Mouse (Mus musculus) forebrain, embryonic 13.5 days (tissue): ENCODE measurements at regions not wholly inside any gene's neighbourhood (a gene's known extent, or its start where the extent isn't known, plus 50 kb on each side); places are given as distances from the start of the nearest gene placed in this dataset.

Experiments
- ATAC-seq: fragments of 200-750 bp; cut with Nextera tagmentation; 2 replicates; pipeline ENCODE4 v1.8.0; 2017
- H3K27ac ChIP-seq: fragments of 300-500 bp; sonication (generic); 2 replicates; pipeline ENCODE4 v1.5.1; 2015; ENCODE audit warnings: inconsistent platforms, mild to moderate bottlenecking, moderate library complexity
- H3K27me3 ChIP-seq: fragments of 300-500 bp; sonication (generic); 2 replicates; pipeline ENCODE4 v1.6.1; 2015; ENCODE audit warnings: mild to moderate bottlenecking, inconsistent platforms
- H3K36me3 ChIP-seq: fragments of 300-500 bp; sonication (generic); 2 replicates; pipeline ENCODE4 v1.6.1; 2015; ENCODE audit warnings: mild to moderate bottlenecking, inconsistent platforms; ENCODE audit not compliant: poor library complexity, severe bottlenecking
- H3K4me1 ChIP-seq: fragments of 300-500 bp; sonication (generic); 2 replicates; pipeline ENCODE4 v1.6.1; 2015; ENCODE audit warnings: inconsistent platforms
- H3K4me2 ChIP-seq: fragments of 300-500 bp; sonication (generic); 2 replicates; pipeline ENCODE4 v1.6.1; 2015; ENCODE audit warnings: inconsistent platforms, mild to moderate bottlenecking, moderate library complexity
- H3K4me3 ChIP-seq: fragments of 300-500 bp; sonication (generic); 2 replicates; pipeline ENCODE4 v1.5.1; 2015; ENCODE audit warnings: mild to moderate bottlenecking, inconsistent platforms
- H3K9ac ChIP-seq: fragments of 300-500 bp; sonication (generic); 2 replicates; pipeline ENCODE4 v1.6.1; 2015; ENCODE audit warnings: mild to moderate bottlenecking, inconsistent platforms
- H3K9me3 ChIP-seq: fragments of 300-500 bp; sonication (generic); replicated peaks from 2 replicates; pipeline ENCODE4 v1.6.1; 2016; ENCODE audit warnings: inconsistent platforms
- WGBS: fragments of 180-500 bp; shearing (Covaris S2); methylation state at CpG from one replicate; pipeline ENCODE4 v1.1.7; 2015; 5-methylcytosine and 5-hydroxymethylcytosine counted together

DNA sequence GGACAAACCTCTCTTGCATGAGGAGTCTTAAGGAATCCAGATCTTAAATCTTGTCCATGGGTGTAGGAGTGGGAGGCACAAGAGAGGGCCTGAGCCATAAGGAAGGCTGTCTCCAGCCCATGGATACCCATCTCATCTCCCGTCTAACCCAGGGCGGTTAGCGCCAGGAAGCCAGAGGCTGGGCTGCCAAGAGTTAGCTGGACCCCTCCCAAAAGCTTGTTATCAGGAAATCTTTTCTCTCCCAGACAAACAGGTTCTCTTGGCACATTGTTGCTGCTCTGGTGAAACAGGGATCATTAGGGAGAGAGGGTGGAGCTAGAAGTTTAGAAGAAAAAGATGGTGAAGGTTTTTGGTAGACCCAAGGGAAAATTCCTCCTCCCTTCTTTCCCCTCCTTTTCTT lies 87.0 kb upstream of the Atp6ap2 start:
- Histone ChIP-seq H3K36me3 (no peaks in the 10 kb centered on the region), H3K27me3 (no peaks in the 10 kb centered on the region), H3K4me1 (no peaks in the 10 kb centered on the region), H3K4me2 (no peak overlapping the region), H3K9me3 (no peaks in the 10 kb centered on the region), H3K9ac (no peak overlapping the region), H3K27ac (no peak overlapping the region), H3K4me3 (no peak overlapping the region)
- ATAC-seq: no peak
- WGBS: 77% methylated on average over 3 of the region's 3 CpGs

DNA sequence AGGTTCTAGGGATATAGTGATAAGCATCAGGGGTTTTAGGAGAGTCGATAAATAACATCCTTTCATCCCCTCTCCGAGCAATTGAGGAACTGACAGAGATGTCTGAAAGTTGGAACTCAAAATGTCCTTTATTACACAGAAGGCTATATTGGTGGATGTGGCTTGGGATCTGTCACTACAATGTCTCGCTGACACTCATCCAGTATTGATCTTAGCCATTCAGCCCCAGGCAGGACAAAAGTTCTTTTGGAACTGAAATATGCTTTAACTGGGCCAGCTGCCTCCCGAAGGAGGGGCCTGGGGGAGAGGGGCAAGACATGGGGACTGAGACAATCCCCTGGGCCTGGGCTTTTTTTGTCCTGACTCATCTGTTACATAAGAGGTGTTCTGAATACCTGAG lies 85.2 kb upstream of the Atp6ap2 start:
- Histone ChIP-seq H3K27me3 (no peaks in the 10 kb centered on the region), H3K4me1 (no peaks in the 10 kb centered on the region), H3K36me3 (no peaks in the 10 kb centered on the region), H3K9me3 (no peaks in the 10 kb centered on the region), H3K9ac (no peak overlapping the region), H3K4me2 (no peak overlapping the region), H3K27ac (no peak overlapping the region), H3K4me3 (no peak overlapping the region)
- no peak for ATAC-seq
- 70% methylated on average over 4 of the region's 4 CpGs for WGBS

DNA sequence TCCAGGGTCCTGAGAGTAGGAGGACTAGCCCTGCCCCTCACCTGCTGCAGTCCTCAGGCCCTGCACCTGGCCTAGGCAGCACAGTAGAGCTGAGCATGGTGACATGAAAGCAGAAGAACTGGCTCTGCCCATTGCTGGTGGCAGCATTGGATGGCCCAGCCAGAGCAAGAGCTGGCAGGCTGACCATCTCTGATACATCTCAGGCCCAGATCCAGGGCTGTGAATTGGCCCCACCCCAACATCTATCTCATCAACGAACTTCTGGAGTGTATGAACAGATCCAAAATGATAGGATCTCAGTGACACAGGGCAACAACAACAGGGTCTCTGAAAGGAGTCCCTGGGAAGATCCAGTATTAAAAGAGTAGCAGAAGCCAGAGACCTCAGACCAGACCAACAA lies 84.0 kb upstream of the Atp6ap2 start:
- no peaks in the 10 kb centered on the region for H3K27me3 ChIP-seq
- H3K36me3 ChIP-seq: no peaks in the 10 kb centered on the region
- no peaks in the 10 kb centered on the region for H3K4me1 ChIP-seq
- H3K4me3 ChIP-seq: no peak overlapping the region
- no peak overlapping the region for H3K4me2 ChIP-seq
- 68% methylated on average over 1 of the region's 1 CpGs for WGBS
- H3K9me3 ChIP-seq: no peaks in the 10 kb centered on the region
- no peak for ATAC-seq
- H3K27ac ChIP-seq: no peak overlapping the region
- no peak overlapping the region for H3K9ac ChIP-seq

DNA sequence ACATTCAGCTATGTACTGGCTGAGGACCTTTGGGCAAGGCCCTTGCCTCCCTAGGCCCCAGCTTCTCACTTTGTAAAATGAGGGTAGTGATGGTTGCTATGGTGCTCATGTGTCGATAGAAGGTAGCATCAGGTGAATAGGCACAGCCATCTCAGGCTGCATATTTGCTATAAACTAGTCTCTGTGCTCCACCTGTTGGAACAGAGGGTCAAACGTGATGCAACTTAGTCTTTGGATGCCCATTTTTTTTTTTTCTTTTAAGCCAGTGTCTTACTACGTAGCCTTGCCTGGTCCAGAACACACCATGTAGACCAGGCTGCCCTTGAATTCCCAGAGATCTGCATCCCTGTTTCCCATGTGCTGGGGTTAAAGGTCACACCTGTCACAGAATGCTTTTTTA lies 76.5 kb upstream of the Atp6ap2 start:
- Histone ChIP-seq H3K36me3 (no peaks in the 10 kb centered on the region), H3K4me1 (no peaks in the 10 kb centered on the region), H3K27ac (no peak overlapping the region), H3K9me3 (no peaks in the 10 kb centered on the region), H3K4me3 (no peak overlapping the region), H3K27me3 (no peaks in the 10 kb centered on the region), H3K9ac (no peak overlapping the region), H3K4me2 (no peak overlapping the region)
- ATAC-seq: no peak
- WGBS: 67% methylated on average over 3 of the region's 3 CpGs

DNA sequence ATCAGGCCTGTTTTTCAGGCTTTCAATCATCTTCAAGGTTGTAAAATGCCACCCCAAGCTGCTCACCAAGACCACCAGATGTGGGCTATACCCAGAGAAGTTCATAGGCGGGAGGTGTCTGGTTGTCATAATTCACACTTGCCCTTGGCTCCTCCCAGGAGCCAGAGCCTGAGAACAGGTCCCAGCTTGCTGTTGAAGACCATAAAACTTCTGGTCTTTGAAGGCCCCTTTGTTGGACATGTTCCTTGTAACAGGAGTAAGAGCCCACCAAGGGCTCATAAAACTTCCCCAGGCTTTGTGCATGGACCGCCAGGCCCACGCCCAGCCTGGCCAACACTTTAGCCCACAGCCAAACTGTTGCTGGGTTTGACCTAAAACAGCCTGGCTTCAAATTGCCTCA lies 62.6 kb upstream of the Atp6ap2 start:
- Histone ChIP-seq H3K4me3 (no peak overlapping the region), H3K36me3 (no peaks in the 10 kb centered on the region), H3K9me3 (no peaks in the 10 kb centered on the region), H3K27me3 (no peaks in the 10 kb centered on the region), H3K4me2 (no peak overlapping the region), H3K9ac (no peak overlapping the region), H3K4me1 (no peaks in the 10 kb centered on the region), H3K27ac (no peak overlapping the region)
- 94% methylated on average over 3 of the region's 3 CpGs for WGBS
- ATAC-seq: no peak

DNA sequence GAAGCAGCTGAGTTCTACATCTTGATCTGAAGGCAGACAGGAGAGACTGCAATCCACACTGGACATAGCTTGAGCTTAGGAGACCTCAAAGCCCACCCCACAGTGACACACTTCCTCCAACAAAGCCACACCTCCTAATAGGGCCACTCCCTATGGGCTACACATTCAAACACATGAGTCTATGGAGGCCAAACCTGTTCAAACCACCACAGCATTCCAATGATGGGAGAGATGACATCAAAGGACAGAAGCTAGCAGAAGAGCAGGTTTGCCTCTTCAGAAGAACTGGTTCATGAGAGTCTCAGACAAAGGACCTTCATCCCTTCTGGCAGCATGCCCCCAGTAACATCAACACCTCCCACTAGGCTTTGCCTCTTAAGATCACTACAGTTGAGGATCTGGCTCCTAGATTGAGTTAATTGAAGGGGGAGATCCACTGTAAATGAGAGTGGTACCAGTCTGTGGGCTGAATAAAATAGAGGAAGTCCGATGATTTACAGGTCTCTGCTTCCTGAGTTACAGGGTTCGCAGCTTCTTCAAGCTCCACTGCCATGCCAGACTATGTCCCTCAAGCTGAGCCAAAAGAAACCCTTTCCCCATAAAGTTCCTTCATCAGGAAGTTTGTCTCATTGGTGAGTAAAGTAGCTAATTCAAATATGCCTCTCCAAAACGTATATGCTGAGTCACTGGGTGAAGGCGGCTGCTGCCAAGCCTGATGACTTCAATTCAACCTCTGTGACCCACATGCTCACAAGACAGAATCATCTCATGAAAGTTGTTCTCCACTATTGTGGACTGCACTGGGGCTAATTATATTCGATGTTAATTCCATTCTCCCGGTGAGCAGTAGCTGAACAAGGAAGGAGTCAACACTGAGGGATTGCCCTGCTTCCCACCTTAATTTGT lies 56.9 kb upstream of the Atp6ap2 start:
- Histone ChIP-seq H3K4me3 (no peak overlapping the region), H3K27me3 (no peaks in the 10 kb centered on the region), H3K9ac (no peak overlapping the region), H3K27ac (no peak overlapping the region), H3K4me2 (no peak overlapping the region), H3K36me3 (no peaks in the 10 kb centered on the region), H3K4me1 (no peaks in the 10 kb centered on the region), H3K9me3 (no peaks in the 10 kb centered on the region)
- ATAC-seq: no peak
- 66% methylated on average over 6 of the region's 6 CpGs for WGBS
